Mouse (Mus musculus): ENCODE data around the gene Chn2. TPM values are rescaled to one million over a fixed set of nuclear protein-coding genes. Genes with fewer than 3 reads are reported as not detected.
"Not testable (repeated sequence)": the region's sequence is repeated elsewhere in the genome, so short reads cannot be mapped to it uniquely, and the experiment has no call there.

Chn2 gene
- total RNA-seq, 2 experiments from 2014 or later = 1.1 to 1.5 TPM

- DNase-seq; intact Hi-C loops (cut with DNase I): not testable (repeated sequence)
These were observed 137.7 kb downstream of the Chn2 start for GRCm38 (mm10) chr6:54177081-54177480.

GRCm38 (mm10) chr6:54179056-54179873, 139.9 kb downstream of the Chn2 start:
- DNase-seq = no peak

GRCm38 (mm10) chr6:54179874-54180212, 140.5 kb downstream of the Chn2 start:
- no peak for DNase-seq
- intact Hi-C loops (cut with DNase I) = no loop called here

More at GRCm38 (mm10) chr6:54179056-54179873, 139.9 kb downstream of the Chn2 start:
- intact Hi-C loops (cut with DNase I) = no loop called here

GRCm38 (mm10) chr6:54183825-54184578, 144.6 kb downstream of the Chn2 start:
- no peak for DNase-seq
- intact Hi-C loops (cut with DNase I) = no loop called here

- no peak for DNase-seq
- intact Hi-C loops (cut with DNase I) = no loop called here
These were observed 154.4 kb downstream of the Chn2 start for GRCm38 (mm10) chr6:54193631-54194305.

- intact Hi-C loops (cut with DNase I) = no loop called here
- DNase-seq = no peak
These were observed 158.6 kb downstream of the Chn2 start for GRCm38 (mm10) chr6:54197821-54198412.

GRCm38 (mm10) chr6:54199516-54199915, 160.2 kb downstream of the Chn2 start:
- intact Hi-C loops (cut with DNase I) = no loop called here
- no peak for DNase-seq

- no peak for DNase-seq
- intact Hi-C loops (cut with DNase I) = no loop called here
These were observed 160.8 kb downstream of the Chn2 start for GRCm38 (mm10) chr6:54200031-54200722.

- DNase-seq = no peak
- intact Hi-C loops (cut with DNase I) = no loop called here
These were observed 163.1 kb downstream of the Chn2 start for GRCm38 (mm10) chr6:54202311-54203020.

- intact Hi-C loops (cut with DNase I) = no loop called here
- DNase-seq = no peak
These were observed 164.0 kb downstream of the Chn2 start for GRCm38 (mm10) chr6:54203316-54203715.

- no peak for DNase-seq
- intact Hi-C loops (cut with DNase I) = no loop called here
These were observed 164.6 kb downstream of the Chn2 start for GRCm38 (mm10) chr6:54203926-54204325.

GRCm38 (mm10) chr6:54204931-54205330, 165.6 kb downstream of the Chn2 start:
- intact Hi-C loops (cut with DNase I) = no loop called here

GRCm38 (mm10) chr6:54205471-54205870, 166.1 kb downstream of the Chn2 start:
- intact Hi-C loops (cut with DNase I) = no loop called here
- no peak for DNase-seq

More at GRCm38 (mm10) chr6:54204931-54205330, 165.6 kb downstream of the Chn2 start:
- DNase-seq = no peak

GRCm38 (mm10) chr6:54206221-54206738, 166.9 kb downstream of the Chn2 start:
- intact Hi-C loops (cut with DNase I) = no loop called here
- no peak for DNase-seq

GRCm38 (mm10) chr6:54208786-54209185, 169.4 kb downstream of the Chn2 start:
- DNase-seq = no peak
- intact Hi-C loops (cut with DNase I) = no loop called here

GRCm38 (mm10) chr6:54210971-54211370, 171.6 kb downstream of the Chn2 start:
- no peak for DNase-seq
- intact Hi-C loops (cut with DNase I) = no loop called here

- DNase-seq = no peak
- intact Hi-C loops (cut with DNase I) = no loop called here
These were observed 172.6 kb downstream of the Chn2 start for GRCm38 (mm10) chr6:54211939-54212338.

- no peak for DNase-seq
- intact Hi-C loops (cut with DNase I) = no loop called here
These were observed 174.4 kb downstream of the Chn2 start for GRCm38 (mm10) chr6:54213743-54214142.

GRCm38 (mm10) chr6:54215636-54216035, 176.3 kb downstream of the Chn2 start:
- intact Hi-C loops (cut with DNase I) = no loop called here
- DNase-seq = no peak

All from gastrocnemius, postnatal 36 days (tissue).